Mouse (Mus musculus) spleen, embryonic (tissue): Measurements from ENCODE around the gene Nkx2-9.

Experiments used
- CTCF ChIA-PET: fragments of 350-600 bp; sonication (Branson Sonifier 250); formaldehyde crosslinking; loops from one replicate; lab custom pipeline; 2022; lab: Charles Lee

Nkx2-9 gene

DNA sequence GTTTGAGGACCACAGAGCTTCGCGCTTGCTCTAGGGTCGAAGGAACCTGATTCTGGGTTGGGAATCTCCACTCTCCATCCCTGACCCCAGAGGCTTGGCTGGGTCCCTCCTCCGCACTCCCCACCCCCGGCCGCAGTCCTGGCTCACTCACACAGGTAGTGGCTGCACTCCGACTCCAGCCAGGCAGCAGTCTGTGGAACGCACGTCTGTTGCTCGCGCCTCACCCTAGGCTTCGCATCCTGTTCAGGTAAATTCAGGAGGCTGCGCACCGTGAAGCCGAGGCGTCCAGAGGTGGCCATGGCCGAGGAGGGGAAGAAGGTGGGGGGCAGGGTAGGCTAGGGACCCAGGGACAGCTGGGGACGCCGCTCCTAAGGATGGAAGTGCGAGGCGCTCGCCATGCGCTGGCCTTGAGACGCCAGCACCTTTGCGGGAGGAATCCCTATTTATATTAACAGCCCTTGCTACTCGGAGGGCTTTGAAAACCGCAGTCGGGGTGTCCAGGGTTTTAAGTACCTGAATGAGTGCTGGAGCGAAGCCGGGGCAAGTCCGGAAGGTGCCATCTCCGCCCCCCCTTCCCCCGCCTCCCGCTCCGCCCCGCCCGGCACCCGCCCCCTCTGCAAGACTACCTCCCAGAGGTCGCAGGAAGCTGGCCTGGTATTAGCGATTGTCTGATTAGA, at the start of gene Nkx2-9:
TSS of gene Nkx2-9 (minus strand) at position 524 of the 677 bp plus-strand sequence.
- CTCF ChIA-PET, result no interaction called here

GRCm38 (mm10) chr12:56637181-56637566, 24.1 kb upstream of the Nkx2-9 start:
- CTCF ChIA-PET, result no interaction called here

DNA sequence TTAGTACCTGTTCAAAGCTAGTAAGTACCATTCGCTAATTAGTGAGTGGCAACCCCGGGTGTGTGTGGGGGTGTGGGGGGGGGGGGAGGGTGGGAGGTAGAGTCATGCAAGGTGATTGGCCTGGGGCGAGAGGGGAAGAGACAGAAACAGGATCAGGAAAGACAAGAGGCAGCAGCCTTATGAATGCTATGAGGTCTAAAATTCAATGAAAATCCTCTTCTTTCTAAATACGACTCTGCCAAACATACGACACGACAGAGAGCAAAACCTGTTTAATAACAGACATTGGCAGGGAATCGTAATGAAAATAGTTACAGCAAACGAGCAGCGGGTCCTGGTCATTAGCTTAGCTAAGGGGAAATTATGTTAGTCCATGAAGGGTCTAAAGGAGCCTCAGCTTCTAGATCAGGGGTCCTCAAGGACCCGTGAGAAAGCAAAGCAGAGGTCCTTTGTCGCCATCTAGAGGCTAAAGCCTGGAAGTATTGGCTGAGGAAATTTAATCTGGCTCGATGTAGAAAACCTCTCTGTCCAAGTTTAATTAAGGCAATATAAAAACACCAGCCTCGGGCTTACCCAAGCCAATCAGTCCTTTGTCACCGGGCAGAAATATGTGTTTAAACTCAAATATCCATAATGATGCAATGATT, 23.6 kb upstream of the Nkx2-9 start:
- CTCF ChIA-PET, result no interaction called here

DNA sequence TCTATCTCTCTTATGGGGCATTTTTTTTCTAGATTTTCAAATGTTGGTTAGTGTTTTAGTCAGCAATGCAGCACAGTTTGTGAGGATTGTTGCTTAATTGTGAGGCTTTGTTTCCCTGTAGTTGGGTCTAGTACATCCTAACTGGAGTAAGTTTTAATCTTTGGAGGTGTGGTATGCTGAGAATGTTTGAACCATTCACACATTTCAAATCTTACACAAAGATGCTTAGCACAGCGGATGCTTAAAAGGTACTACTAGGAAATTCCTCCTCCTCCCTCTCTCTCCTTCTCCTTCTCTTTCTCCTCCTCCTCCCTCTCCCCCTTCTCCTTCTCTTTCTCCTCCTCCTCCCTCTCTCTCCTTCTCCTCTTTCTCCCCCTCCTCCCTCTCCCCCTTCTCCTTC, 3.0 kb upstream of the Nkx2-9 start:
- CTCF ChIA-PET, result no interaction called here

GRCm38 (mm10) chr12:56615391-56615790, 2.3 kb upstream of the Nkx2-9 start:
- CTCF ChIA-PET, result no interaction called here

- CTCF ChIA-PET, result no interaction called here
These were observed 1.4 kb upstream of the Nkx2-9 start for GRCm38 (mm10) chr12:56614513-56614912.

DNA sequence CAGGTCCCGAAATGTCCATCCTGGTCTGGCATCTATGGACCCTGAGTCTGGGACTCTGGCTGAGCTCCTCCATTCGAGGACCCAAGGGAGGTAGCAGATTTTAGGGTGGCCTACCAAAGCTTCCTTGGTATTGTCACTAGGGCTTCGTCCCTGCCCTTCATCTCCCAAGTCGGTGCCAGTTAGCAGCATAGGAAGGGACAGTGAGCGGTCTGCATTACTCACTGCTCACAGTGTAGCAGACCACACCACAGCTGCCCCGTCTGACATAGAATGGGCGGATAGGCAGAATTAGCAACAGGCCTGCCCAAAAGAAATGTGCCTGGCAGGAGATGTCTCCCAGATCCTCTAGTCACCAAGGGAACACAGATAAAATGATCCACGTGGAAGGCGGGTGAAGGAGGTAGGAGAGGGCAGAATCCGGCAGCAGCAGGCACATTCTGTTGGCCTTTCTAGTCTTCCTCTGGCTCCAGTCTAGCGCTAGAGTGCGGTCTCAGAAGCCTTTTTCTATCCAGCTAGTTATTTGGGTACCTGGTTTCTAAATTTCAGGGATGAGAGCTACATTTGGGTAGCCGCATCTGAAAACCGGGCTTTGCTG, 929 bp upstream of the Nkx2-9 start:
- CTCF ChIA-PET, result no interaction called here

- CTCF ChIA-PET, result no interaction called here
These were observed 350 bp upstream of the Nkx2-9 start for GRCm38 (mm10) chr12:56613438-56613830.

DNA sequence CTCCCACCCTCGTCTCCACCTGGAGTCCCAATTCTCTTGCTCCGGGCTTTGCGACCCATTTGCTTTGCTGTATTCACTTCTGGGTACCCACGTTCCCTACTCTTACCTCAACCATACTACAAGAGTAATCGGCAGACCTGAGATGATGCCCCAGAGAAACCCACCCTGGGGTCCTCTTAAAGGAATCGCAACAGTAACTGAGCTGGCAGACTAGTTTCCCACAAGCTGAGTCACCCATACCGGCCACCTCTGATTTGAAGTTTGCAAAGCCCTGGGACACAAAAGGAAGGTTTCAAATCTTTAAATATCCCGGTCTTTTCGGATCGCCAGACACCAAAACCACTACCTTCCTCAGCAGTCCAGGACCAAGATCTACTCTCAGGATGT, 742 bp downstream of the Nkx2-9 start:
- CTCF ChIA-PET, result no interaction called here

- CTCF ChIA-PET, result no interaction called here
These were observed 1.4 kb downstream of the Nkx2-9 start for GRCm38 (mm10) chr12:56611504-56612348.

DNA sequence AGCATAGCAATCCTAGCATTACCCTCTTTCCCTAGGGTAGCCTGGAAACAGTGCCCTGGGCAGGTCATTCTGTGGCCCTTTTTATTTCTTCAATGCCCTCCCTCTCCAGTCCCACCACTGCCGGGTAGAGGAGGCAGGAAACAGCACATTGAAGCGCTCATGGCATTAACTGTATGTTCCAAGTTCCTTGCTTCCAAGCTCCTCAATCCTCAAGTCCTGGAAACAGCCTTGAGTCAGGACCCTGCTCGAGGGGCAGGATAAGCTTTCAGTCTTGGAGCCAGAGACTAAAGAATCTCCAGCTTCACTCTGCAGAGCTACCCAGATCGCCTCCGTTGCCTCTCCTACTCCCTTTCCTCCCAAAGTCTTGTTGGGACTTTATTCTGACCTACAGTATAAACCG, 2.2 kb downstream of the Nkx2-9 start:
- CTCF ChIA-PET, result no interaction called here

- CTCF ChIA-PET, result no interaction called here
These were observed 21.4 kb downstream of the Nkx2-9 start for GRCm38 (mm10) chr12:56591722-56592121.

DNA sequence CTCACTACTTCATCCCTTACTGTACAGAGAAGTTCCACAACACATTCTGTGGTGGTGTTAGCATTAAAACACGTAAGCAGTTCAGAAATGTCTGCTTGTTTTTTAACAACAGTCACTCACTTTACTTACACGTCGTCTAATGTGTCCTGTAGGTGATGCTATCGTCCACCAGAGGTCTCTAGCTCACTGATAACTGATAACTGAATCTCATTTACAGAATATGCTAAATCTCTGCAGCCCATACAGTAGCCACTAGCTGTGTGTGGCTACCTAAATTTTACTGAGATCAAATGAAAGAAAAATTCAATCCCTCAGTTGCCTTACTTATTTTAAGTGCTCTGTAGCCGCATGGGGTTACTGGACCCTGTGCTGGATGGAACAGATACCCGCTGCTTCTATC, 25.3 kb downstream of the Nkx2-9 start:
- CTCF ChIA-PET, result no interaction called here
